Mouse (Mus musculus) frontal cortex, postnatal 36 days (tissue): ENCODE results near the gene Car7.

ENCODE experiments used
- DNase-seq, 2 experiments: peaks; one replicate each; pipeline ENCODE4 v3.0.0; 2022; ENCODE audit warnings: low spot score in 2 of 2

Gene Car7

GRCm38 (mm10) chr8:104533971-104534778 lies at the start of gene Car7, which contains the start of gene Nae1:
Car7 (plus strand) TSS chr8:104534689.
Nae1 (minus strand) TSS chr8:104534637.
- peak; percentile 94 to 96 for DNase-seq

GRCm38 (mm10) chr8:104509061-104510006 lies 25.2 kb upstream of the Car7 start, which contains the start of gene Terb1:
Terb1 (minus strand) TSS chr8:104509910.
- peak; percentile 28 to 38 for DNase-seq

- DNase-seq = no peak
Observed at GRCm38 (mm10) chr8:104510134-104510533, 24.4 kb upstream of the Car7 start.

GRCm38 (mm10) chr8:104517872-104518271 lies 16.6 kb upstream of the Car7 start:
- no peak for DNase-seq

GRCm38 (mm10) chr8:104529671-104530070 lies 4.8 kb upstream of the Car7 start:
- no peak for DNase-seq

GRCm38 (mm10) chr8:104533551-104533950 lies 938 bp upstream of the Car7 start:
- DNase-seq = no peak

GRCm38 (mm10) chr8:104534779-104535141 lies 271 bp downstream of the Car7 start:
- DNase-seq = peak in 1 of 2 experiments; percentile 42

- no peak for DNase-seq
Observed at GRCm38 (mm10) chr8:104535378-104535777, 889 bp downstream of the Car7 start.

GRCm38 (mm10) chr8:104536028-104536427 lies 1.5 kb downstream of the Car7 start:
- no peak for DNase-seq

- peak in 1 of 2 experiments; percentile 34 for DNase-seq
Observed at GRCm38 (mm10) chr8:104538896-104539295, 4.4 kb downstream of the Car7 start.

- peak; percentile 56 to 71 for DNase-seq
Observed at GRCm38 (mm10) chr8:104539566-104539965, 5.1 kb downstream of the Car7 start.

GRCm38 (mm10) chr8:104540238-104540637 lies 5.7 kb downstream of the Car7 start:
- DNase-seq = no peak

- peak; percentile 49 to 64 for DNase-seq
Observed at GRCm38 (mm10) chr8:104540710-104541514, 6.4 kb downstream of the Car7 start.

- no peak for DNase-seq
Observed at GRCm38 (mm10) chr8:104541515-104541880, 7.0 kb downstream of the Car7 start.

GRCm38 (mm10) chr8:104542160-104542559 lies 7.7 kb downstream of the Car7 start:
- peak; percentile 82 to 89 for DNase-seq

- no peak for DNase-seq
Observed at GRCm38 (mm10) chr8:104543440-104544045, 9.1 kb downstream of the Car7 start.

- DNase-seq = no peak
Observed at GRCm38 (mm10) chr8:104555191-104555590, 20.7 kb downstream of the Car7 start.

- DNase-seq = no peak
Observed at GRCm38 (mm10) chr8:104557226-104557625, 22.7 kb downstream of the Car7 start.

GRCm38 (mm10) chr8:104560731-104561130 lies 26.2 kb downstream of the Car7 start:
- DNase-seq = no peak

- peak; percentile 72 to 82 for DNase-seq
Observed at GRCm38 (mm10) chr8:104564633-104565456, 30.4 kb downstream of the Car7 start.
